Mouse (Mus musculus): Measurements from ENCODE around the gene Rab17. TPM values are rescaled to one million over a fixed set of nuclear protein-coding genes. Genes with fewer than 3 reads are reported as not detected.

The Rab17 gene
- polyA plus RNA-seq, 1 experiment from 2014 or later: 62.2 TPM

DNA sequence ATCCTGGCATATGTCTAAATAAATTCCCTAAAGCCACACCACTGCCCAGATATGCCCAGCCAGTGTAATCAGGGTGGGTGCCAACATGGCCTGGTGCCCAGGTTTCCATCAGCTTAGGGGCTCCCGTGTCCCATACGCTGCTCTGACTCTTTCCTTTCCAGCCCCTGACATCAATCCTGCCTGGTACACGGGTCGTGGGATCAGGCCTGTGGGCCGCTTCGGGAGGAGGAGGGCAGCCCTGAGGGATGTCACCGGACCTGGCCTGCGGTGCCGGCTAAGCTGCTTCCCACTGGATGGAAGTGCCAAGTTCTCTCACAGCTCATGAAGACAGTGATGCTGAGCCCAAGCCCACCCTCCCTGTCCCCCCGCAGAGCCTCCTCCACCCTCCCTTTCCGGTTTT is 15.8 kb downstream of the Rab17 start:
- Histone ChIP-seq H3K27me3 (replicated peaks; ENCODE audit: control insufficient read depth, insufficient read depth, low read length) (no peaks in the 10 kb centered on the region), H3K4me2 (ENCODE audit: low read depth, low read length) (no peak overlapping the region), H3K36me3 (ENCODE audit: control insufficient read depth, insufficient read depth, low read length) (no peaks in the 10 kb centered on the region), H3K27ac (ENCODE audit: low read length) (no peak overlapping the region), H3K4me1 (ENCODE audit: control insufficient read depth, insufficient read depth, low read length) (no peaks in the 10 kb centered on the region), H3K4me3 (ENCODE audit: low read length) (no peak overlapping the region), H3K9me3 (ENCODE audit: control insufficient read depth, low read length) (no peaks in the 10 kb centered on the region), H3K9ac (ENCODE audit: low read depth, low read length) (no peak overlapping the region)
- WGBS: 65% methylated on average over 11 of the region's 11 CpGs
- ATAC-seq: no peak

DNA sequence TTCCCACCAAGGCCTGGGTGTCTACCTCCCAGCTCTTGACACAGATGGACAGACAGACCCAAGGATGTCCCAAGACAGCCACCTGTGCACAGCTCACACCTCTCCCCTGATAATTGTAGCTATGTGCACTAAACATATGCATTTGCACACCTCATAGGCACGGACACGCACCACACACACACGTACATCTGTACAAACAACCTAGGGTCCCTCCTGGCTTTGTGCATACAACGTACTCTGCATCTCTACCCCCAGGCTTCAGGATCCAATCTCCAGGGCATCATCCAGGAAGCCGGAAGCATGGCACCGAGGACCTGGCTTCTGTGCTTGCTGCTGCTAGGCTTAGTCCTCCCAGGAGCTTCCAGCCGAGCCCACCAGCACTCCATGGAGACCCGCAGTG is 16.7 kb downstream of the Rab17 start, which contains the start of gene Prlh:
TSS of gene Prlh (plus strand) at position 301 of the 400 bp plus-strand sequence.
- no peaks in the 10 kb centered on the region for H3K27me3 ChIP-seq (replicated peaks; ENCODE audit: control insufficient read depth, insufficient read depth, low read length)
- no peak within 1 kb of the TSS for H3K4me3 ChIP-seq (ENCODE audit: low read length)
- H3K9me3 ChIP-seq (ENCODE audit: control insufficient read depth, low read length): no peaks in the 10 kb centered on the region
- H3K9ac ChIP-seq (ENCODE audit: low read depth, low read length): no peak within 1 kb of the TSS
- H3K4me2 ChIP-seq (ENCODE audit: low read depth, low read length): no peak within 1 kb of the TSS
- H3K36me3 ChIP-seq (ENCODE audit: control insufficient read depth, insufficient read depth, low read length): no peaks in the 10 kb centered on the region
- ATAC-seq: no peak
- 85% methylated on average over 8 of the region's 8 CpGs for WGBS
- no peak within 1 kb of the TSS for H3K27ac ChIP-seq (ENCODE audit: low read length)
- no peaks in the 10 kb centered on the region for H3K4me1 ChIP-seq (ENCODE audit: control insufficient read depth, insufficient read depth, low read length)

DNA sequence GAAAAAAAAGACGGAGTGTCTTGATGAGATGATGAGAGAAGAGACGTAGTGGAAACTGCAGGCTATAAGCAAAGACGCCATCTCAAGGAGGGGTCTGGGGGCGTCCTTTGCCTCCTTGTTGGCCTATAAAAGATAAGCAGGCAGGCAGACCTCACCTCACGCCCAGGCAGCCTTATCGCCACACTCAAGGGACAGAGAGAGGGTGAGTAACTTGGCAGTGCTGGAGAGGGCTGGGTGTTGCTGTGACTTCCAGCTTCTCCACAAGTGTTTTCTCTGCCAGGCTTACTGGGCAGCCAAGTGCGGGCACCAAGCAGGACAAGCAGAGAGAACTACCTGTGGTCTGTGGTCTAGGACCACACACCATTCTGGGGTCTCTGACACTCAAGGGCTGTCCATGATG is 17.8 kb downstream of the Rab17 start:
- Histone ChIP-seq H3K9ac (ENCODE audit: low read depth, low read length) (no peak overlapping the region), H3K36me3 (ENCODE audit: control insufficient read depth, insufficient read depth, low read length) (no peaks in the 10 kb centered on the region), H3K4me1 (ENCODE audit: control insufficient read depth, insufficient read depth, low read length) (no peaks in the 10 kb centered on the region), H3K27me3 (replicated peaks; ENCODE audit: control insufficient read depth, insufficient read depth, low read length) (no peaks in the 10 kb centered on the region), H3K9me3 (ENCODE audit: control insufficient read depth, low read length) (no peaks in the 10 kb centered on the region), H3K4me3 (ENCODE audit: low read length) (no peak overlapping the region), H3K27ac (ENCODE audit: low read length) (no peak overlapping the region), H3K4me2 (ENCODE audit: low read depth, low read length) (no peak overlapping the region)
- WGBS: 78% methylated on average over 7 of the region's 7 CpGs
- ATAC-seq: no peak

DNA sequence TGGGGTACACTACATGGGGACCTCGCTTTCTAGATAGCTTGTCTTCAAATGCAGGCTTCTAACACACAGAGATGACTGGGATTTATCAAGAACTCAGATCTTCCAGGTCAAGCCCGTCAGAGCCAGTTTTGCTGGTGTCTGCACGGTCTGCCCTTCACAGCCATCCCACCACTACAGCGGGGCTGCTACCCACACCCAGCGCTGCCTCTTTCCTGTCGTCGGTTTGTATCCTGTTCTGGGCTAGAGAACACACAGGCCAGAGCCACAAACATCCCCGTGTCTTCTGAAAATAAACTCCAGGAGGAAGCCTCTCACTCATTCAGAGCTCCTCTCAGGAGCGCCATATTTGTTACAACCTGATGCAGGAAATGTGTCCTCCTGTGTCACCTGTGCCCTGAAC is 20.2 kb downstream of the Rab17 start:
- Histone ChIP-seq H3K36me3 (ENCODE audit: control insufficient read depth, insufficient read depth, low read length) (no peaks in the 10 kb centered on the region), H3K9ac (ENCODE audit: low read depth, low read length) (no peak overlapping the region), H3K27me3 (replicated peaks; ENCODE audit: control insufficient read depth, insufficient read depth, low read length) (no peaks in the 10 kb centered on the region), H3K4me1 (ENCODE audit: control insufficient read depth, insufficient read depth, low read length) (no peaks in the 10 kb centered on the region), H3K4me3 (ENCODE audit: low read length) (no peak overlapping the region), H3K4me2 (ENCODE audit: low read depth, low read length) (no peak overlapping the region), H3K27ac (ENCODE audit: low read length) (no peak overlapping the region), H3K9me3 (ENCODE audit: control insufficient read depth, low read length) (no peaks in the 10 kb centered on the region)
- 45% methylated on average over 9 of the region's 9 CpGs for WGBS
- no peak for ATAC-seq

DNA sequence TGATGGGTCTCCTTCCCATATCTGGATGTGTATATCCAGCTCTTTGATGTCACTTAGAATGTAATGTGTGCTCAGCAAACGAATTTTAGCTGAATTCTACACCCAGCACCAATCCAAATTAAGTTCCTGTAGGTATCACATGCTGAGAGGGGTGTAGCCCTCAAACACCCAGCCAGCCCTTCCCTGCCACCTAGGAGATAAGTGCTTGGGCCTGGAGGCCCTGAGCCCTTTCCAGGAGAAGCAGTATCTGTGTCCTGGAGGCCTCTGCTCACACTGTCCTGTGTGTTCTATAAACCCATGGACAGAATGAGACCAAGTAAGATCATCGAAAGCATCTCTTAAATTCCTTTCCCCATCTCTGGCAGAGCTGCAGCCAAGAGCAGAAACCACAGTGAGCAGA is 22.2 kb downstream of the Rab17 start:
- ATAC-seq: no peak
- H3K4me2 ChIP-seq (ENCODE audit: low read depth, low read length): no peak overlapping the region

DNA sequence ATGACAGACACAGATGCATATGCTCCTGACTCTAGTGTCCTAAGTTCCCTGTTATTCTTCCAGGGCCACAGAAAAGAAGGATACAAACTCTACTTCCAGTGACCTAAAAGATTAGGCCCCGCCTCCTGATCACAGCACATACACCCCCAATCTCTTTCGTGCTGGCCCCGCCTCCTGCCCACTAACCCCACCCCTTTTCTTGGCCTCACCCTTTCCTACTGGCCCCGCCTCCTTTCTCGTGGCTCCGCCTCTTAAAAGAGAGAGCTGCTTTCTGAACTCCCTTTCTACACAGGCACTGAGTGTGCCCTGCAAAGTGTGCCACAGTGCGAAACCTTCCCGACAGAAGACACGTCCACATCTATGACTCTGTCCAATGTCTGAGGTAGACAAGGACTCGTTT is 24.3 kb downstream of the Rab17 start:
- Histone ChIP-seq H3K4me3 (ENCODE audit: low read length) (no peak overlapping the region), H3K4me2 (ENCODE audit: low read depth, low read length) (no peak overlapping the region), H3K9me3 (ENCODE audit: control insufficient read depth, low read length) (no peaks in the 10 kb centered on the region), H3K4me1 (ENCODE audit: control insufficient read depth, insufficient read depth, low read length) (no peaks in the 10 kb centered on the region), H3K9ac (ENCODE audit: low read depth, low read length) (no peak overlapping the region), H3K27ac (ENCODE audit: low read length) (no peak overlapping the region), H3K36me3 (ENCODE audit: control insufficient read depth, insufficient read depth, low read length) (no peaks in the 10 kb centered on the region), H3K27me3 (replicated peaks; ENCODE audit: control insufficient read depth, insufficient read depth, low read length) (no peaks in the 10 kb centered on the region)
- whole genome bisulfite sequencing: 61% methylated on average over 10 of the region's 10 CpGs
- ATAC-seq: no peak

More for the DNA sequence above, 22.2 kb downstream of the Rab17 start:
- no peaks in the 10 kb centered on the region for H3K9me3 ChIP-seq (ENCODE audit: control insufficient read depth, low read length)
- no peaks in the 10 kb centered on the region for H3K4me1 ChIP-seq (ENCODE audit: control insufficient read depth, insufficient read depth, low read length)
- H3K9ac ChIP-seq (ENCODE audit: low read depth, low read length): no peak overlapping the region
- H3K27ac ChIP-seq (ENCODE audit: low read length): no peak overlapping the region
- H3K4me3 ChIP-seq (ENCODE audit: low read length): no peak overlapping the region
- H3K27me3 ChIP-seq (replicated peaks; ENCODE audit: control insufficient read depth, insufficient read depth, low read length): no peaks in the 10 kb centered on the region
- H3K36me3 ChIP-seq (ENCODE audit: control insufficient read depth, insufficient read depth, low read length): no peaks in the 10 kb centered on the region
- 73% methylated on average over 2 of the region's 2 CpGs for WGBS

DNA sequence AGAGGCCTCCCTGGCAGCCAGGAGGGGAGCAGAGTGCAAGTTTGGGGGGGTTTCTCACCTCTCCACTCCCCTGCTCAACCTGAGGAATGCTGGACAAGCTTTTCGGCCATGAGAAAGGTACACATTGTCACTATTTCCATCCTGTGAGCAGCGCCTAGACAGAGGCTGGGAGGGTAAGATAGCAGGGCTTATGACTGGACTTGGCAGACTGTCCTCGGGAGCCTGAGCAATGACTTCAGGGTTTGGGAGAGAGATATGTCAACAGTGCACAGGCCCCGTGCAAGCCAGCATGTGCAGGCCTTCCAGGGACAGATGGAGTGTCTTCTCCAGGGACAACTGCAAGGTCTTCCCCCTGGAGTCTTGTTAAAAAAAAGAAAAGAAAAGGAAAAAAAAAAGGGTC is 29.5 kb downstream of the Rab17 start:
- H3K27me3 ChIP-seq (replicated peaks; ENCODE audit: control insufficient read depth, insufficient read depth, low read length): no peaks in the 10 kb centered on the region
- no peaks in the 10 kb centered on the region for H3K36me3 ChIP-seq (ENCODE audit: control insufficient read depth, insufficient read depth, low read length)
- no peaks in the 10 kb centered on the region for H3K4me1 ChIP-seq (ENCODE audit: control insufficient read depth, insufficient read depth, low read length)
- 74% methylated on average over 4 of the region's 4 CpGs for WGBS
- H3K4me2 ChIP-seq (ENCODE audit: low read depth, low read length): no peak overlapping the region
- ATAC-seq: no peak
- no peak overlapping the region for H3K9ac ChIP-seq (ENCODE audit: low read depth, low read length)
- H3K9me3 ChIP-seq (ENCODE audit: control insufficient read depth, low read length): no peaks in the 10 kb centered on the region
- H3K4me3 ChIP-seq (ENCODE audit: low read length): no peak overlapping the region
- H3K27ac ChIP-seq (ENCODE audit: low read length): no peak overlapping the region

DNA sequence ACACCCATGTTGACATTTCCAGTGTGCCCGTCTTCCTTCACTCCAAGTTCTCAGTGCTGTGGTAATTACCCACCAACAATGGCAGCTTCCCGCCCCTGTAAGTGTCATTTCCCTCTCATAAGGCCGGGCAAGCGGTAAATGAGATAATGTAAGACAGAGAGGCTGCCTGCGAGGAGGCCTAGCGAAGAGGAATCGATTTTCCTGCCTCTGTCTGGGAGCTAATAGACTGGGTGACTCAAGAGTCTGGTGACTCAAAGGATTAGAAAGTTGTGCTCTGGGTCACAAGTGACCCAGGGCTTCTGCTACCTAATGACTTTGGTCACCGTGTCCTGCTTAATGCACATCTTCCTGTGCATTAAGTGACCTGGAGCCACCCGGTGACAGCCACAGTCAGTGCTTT is 32.5 kb downstream of the Rab17 start:
- Histone ChIP-seq H3K9me3 (ENCODE audit: control insufficient read depth, low read length) (no peaks in the 10 kb centered on the region), H3K9ac (ENCODE audit: low read depth, low read length) (no peak overlapping the region), H3K27ac (ENCODE audit: low read length) (no peak overlapping the region), H3K36me3 (ENCODE audit: control insufficient read depth, insufficient read depth, low read length) (no peaks in the 10 kb centered on the region), H3K4me1 (ENCODE audit: control insufficient read depth, insufficient read depth, low read length) (no peaks in the 10 kb centered on the region), H3K4me3 (ENCODE audit: low read length) (no peak overlapping the region), H3K4me2 (ENCODE audit: low read depth, low read length) (no peak overlapping the region), H3K27me3 (replicated peaks; ENCODE audit: control insufficient read depth, insufficient read depth, low read length) (no peaks in the 10 kb centered on the region)
- peak; percentile 70 for ATAC-seq
- 58% methylated on average over 9 of the region's 9 CpGs for WGBS

DNA sequence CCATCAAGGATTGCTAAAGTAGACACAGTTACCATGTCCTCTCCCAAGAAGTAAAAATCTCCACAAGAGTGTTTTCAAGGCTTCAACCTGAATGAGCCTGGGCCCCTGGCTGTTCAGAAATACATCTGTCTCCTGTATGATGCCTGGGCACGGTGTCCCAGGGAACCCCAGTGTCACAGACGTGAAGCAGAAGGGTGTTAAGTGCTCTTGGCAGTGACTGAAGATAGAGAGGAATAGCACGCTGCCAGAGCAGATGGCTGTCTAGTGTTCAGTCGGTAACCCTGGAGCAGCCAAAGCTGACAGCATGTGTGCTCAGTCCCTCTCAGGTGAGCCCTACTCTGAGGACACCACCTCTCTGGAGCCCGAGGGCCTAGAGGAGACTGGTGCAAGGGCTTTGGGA is 36.5 kb downstream of the Rab17 start:
- ATAC-seq: no peak
- no peaks in the 10 kb centered on the region for H3K36me3 ChIP-seq (ENCODE audit: control insufficient read depth, insufficient read depth, low read length)
- H3K9ac ChIP-seq (ENCODE audit: low read depth, low read length): no peak overlapping the region
- no peaks in the 10 kb centered on the region for H3K9me3 ChIP-seq (ENCODE audit: control insufficient read depth, low read length)
- H3K4me1 ChIP-seq (ENCODE audit: control insufficient read depth, insufficient read depth, low read length): peaks cover 4% of the 10 kb centered on the region
- no peak overlapping the region for H3K27ac ChIP-seq (ENCODE audit: low read length)
- no peak overlapping the region for H3K4me2 ChIP-seq (ENCODE audit: low read depth, low read length)
- H3K4me3 ChIP-seq (ENCODE audit: low read length): no peak overlapping the region
- WGBS: 77% methylated on average over 5 of the region's 5 CpGs
- no peaks in the 10 kb centered on the region for H3K27me3 ChIP-seq (replicated peaks; ENCODE audit: control insufficient read depth, insufficient read depth, low read length)

DNA sequence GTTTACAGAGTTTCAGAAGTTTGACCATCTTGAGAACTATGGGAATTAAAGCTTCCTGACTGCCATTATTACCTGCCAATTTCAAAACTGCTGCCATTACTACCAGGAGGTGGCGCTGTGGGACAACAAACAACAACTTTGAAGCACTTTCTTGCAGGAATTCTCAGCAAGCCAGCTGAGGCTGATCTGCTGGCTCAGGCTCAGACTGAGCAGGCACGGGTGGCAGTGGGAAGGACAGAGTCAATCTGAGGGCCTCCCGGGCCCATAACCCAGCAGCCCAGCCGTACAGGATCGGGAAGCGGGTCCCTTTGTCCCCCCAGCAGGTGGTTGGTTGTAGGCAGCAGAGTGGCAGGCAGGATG is 40.9 kb downstream of the Rab17 start:
- ATAC-seq: peak; percentile 58
- peak overlapping the region; percentile 64; the same call in 1 of the 2 replicates for H3K9ac ChIP-seq (ENCODE audit: low read depth, low read length)

More for the DNA sequence above, 40.9 kb downstream of the Rab17 start:
- H3K27me3 ChIP-seq (replicated peaks; ENCODE audit: control insufficient read depth, insufficient read depth, low read length): no peaks in the 10 kb centered on the region
- 1% methylated on average over 6 of the region's 6 CpGs for WGBS
- H3K4me2 ChIP-seq (ENCODE audit: low read depth, low read length): peak overlapping the region; percentile 71
- H3K27ac ChIP-seq (ENCODE audit: low read length): no peak overlapping the region
- peaks cover 13% of the 10 kb centered on the region for H3K4me1 ChIP-seq (ENCODE audit: control insufficient read depth, insufficient read depth, low read length)
- H3K36me3 ChIP-seq (ENCODE audit: control insufficient read depth, insufficient read depth, low read length): no peaks in the 10 kb centered on the region
- no peaks in the 10 kb centered on the region for H3K9me3 ChIP-seq (ENCODE audit: control insufficient read depth, low read length)
- peak overlapping the region; percentile 38 for H3K4me3 ChIP-seq (ENCODE audit: low read length)

Measured in intestine, embryonic 16.5 days (tissue).